Mouse (Mus musculus): Measurements from ENCODE around the gene Ncaph2. TPM values are rescaled to one million over a fixed set of nuclear protein-coding genes. Genes with fewer than 3 reads are reported as not detected.

Gene Ncaph2
- polyA plus RNA-seq, 1 experiment from 2014 or later: 208 TPM

DNA sequence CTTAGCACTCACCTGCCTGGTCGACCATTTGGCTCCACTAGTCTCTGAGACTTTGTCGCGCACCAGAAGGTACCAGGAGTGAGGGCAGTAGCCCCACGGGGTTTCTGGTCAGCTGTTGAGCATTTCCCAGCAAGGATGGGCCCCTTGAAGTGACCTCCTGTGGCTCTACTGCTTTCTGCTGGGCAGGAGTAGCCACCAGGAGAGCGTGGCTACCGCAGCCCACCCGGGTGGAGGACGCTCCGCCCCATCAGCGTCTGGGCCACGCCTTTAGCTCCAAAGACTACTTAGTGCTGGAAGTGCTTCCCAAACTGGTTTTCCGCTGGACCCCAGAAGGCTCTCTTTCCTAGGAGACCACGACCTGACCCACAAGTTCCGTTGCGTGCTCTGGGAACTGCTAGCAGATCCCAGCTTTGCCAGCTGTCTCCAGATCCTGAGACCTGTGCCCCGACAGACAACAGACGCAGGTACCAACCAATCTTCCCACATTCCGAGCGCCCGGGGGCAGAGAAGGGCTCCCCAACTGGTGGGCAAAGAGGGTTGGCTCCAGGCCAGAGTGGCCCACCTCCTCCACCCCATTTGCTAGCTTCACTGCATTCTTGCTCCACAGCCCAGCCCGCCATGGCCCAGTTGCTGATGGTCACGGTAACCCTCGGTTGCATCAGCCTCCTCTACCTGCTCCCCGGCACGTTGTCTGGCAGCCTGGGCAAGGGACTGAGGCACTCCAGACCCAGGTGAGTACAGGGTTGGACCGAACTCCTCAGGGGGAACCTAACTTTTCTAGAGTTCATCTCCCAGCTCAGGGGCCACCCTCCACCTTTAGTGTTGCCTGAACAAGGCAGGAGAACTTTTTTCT lies 32.6 kb upstream of the Ncaph2 start, which contains the start of gene Adm2:
Gene Adm2, plus strand, starts transcription at position 51 of the 853 bp plus-strand sequence.
- no peaks in the 10 kb centered on the region for H3K9me3 ChIP-seq
- H3K27me3 ChIP-seq (ENCODE audit: poor library complexity, severe bottlenecking): peaks cover 34% of the 10 kb centered on the region
- DNase-seq (ENCODE audit: extremely low spot score, low spot score): no peak
- H3K27ac ChIP-seq: peak within 1 kb of the TSS; percentile 63
- peaks cover 11% of the 10 kb centered on the region for H3K4me1 ChIP-seq
- no peaks in the 10 kb centered on the region for H3K36me3 ChIP-seq (replicated peaks)
- 6% methylated on average over 26 of the region's 26 CpGs for WGBS
- peak within 1 kb of the TSS; percentile 39 for H3K4me3 ChIP-seq

DNA sequence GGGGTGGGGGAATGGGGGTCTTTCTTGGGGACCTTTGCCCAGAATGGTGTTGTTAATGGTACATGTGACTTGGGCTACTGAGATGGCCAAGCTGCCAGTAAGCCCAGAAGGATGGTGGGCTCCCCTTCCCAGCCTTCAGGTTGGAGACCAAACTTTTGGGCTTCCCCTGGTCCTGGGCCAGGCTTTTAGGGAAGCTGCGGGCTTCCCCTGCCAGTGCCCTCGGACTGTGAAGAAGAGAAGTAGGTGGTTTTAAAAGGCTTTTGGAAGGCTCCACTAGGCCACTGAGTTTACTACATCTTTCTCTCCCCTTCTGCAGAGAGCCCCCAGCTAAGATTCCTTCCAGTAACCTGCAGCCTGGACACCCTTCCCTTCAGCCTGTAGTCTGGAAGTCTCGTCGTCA lies 31.9 kb upstream of the Ncaph2 start:
- Histone ChIP-seq H3K9me3 (no peaks in the 10 kb centered on the region), H3K36me3 (replicated peaks) (no peaks in the 10 kb centered on the region), H3K4me1 (peaks cover 11% of the 10 kb centered on the region), H3K27ac (no peak overlapping the region), H3K27me3 (ENCODE audit: poor library complexity, severe bottlenecking) (peaks cover 34% of the 10 kb centered on the region), H3K4me3 (0 out of 2 replicates have a peak overlapping the region, but pooled peaks have one; percentile 39)
- 95% methylated on average over 4 of the region's 4 CpGs for WGBS
- no peak for DNase-seq (ENCODE audit: extremely low spot score, low spot score)

- Histone ChIP-seq H3K36me3 (replicated peaks) (no peaks in the 10 kb centered on the region), H3K27ac (no peak overlapping the region), H3K4me3 (no peak overlapping the region), H3K27me3 (ENCODE audit: poor library complexity, severe bottlenecking) (peaks cover 27% of the 10 kb centered on the region), H3K4me1 (peaks cover 11% of the 10 kb centered on the region), H3K9me3 (no peaks in the 10 kb centered on the region)
- no peak for DNase-seq (ENCODE audit: extremely low spot score, low spot score)
- 69% methylated on average over 5 of the region's 5 CpGs for WGBS
These were observed 29.1 kb upstream of the Ncaph2 start for GRCm38 (mm10) chr15:89326441-89326840.

DNA sequence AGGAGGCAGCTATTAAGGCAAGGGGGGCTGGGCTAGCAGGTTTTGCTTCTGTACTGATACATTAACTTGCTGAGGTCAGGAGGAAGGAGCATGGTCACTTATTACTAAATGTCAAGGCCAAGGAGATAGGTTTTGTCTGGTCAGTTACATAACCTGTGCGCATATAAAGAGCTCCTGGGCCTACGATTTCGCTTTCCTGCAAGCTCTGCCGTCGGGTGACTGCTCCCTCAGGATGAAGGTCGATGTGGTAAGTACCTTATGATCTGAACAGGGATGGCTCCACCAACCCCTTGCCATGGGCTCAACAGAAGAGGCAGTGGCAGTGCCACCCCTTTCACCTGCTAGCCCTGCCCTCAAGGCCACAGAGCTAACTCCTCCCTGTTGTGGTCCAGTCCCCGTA lies 21.2 kb upstream of the Ncaph2 start, which contains the start of gene Miox:
Gene Miox, plus strand, starts transcription at position 128 of the 400 bp plus-strand sequence.
- WGBS: 93% methylated on average over 7 of the region's 7 CpGs
- H3K4me1 ChIP-seq: no peaks in the 10 kb centered on the region
- H3K27me3 ChIP-seq (ENCODE audit: poor library complexity, severe bottlenecking): no peaks in the 10 kb centered on the region
- H3K9me3 ChIP-seq: no peaks in the 10 kb centered on the region
- H3K4me3 ChIP-seq: no peak within 1 kb of the TSS
- no peak for DNase-seq (ENCODE audit: extremely low spot score, low spot score)
- no peaks in the 10 kb centered on the region for H3K36me3 ChIP-seq (replicated peaks)
- no peak within 1 kb of the TSS for H3K27ac ChIP-seq

DNA sequence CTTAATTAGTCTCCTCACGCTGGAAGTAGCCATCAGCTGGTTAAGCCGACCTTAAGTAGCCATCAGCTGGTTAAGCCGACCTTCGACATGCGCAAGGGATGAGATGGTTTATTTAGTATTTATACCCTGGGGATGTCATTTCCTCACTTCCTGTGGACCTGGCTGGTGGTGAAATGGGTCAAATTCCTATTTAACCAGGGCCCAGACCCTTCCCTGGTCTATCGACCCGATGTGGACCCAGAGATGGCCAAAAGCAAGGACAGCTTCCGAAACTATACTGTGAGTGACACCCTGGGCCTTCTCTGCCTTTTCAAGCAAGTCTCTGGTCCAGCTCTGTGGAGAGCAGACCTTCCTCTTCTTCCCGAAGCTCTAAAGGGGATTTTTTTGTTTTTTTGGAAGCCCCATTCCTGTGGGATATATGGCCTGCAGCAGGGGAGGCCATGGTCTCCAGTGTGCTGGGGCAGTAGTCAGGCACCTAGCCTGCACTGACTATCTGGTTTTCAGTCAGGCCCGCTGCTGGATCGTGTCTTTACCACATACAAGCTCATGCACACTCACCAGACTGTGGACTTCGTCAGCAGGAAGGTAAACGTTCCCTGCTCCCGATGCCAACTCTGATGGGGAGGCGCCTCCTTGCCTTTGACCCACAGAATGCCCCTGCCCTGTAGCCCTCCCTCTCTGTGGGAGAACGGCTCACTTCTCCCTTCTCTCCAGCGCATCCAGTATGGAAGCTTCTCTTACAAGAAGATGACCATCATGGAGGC lies 20.6 kb upstream of the Ncaph2 start:
- no peak for DNase-seq (ENCODE audit: extremely low spot score, low spot score)
- Histone ChIP-seq H3K27me3 (ENCODE audit: poor library complexity, severe bottlenecking) (no peaks in the 10 kb centered on the region), H3K4me1 (no peaks in the 10 kb centered on the region), H3K4me3 (no peak overlapping the region), H3K27ac (no peak overlapping the region), H3K9me3 (no peaks in the 10 kb centered on the region), H3K36me3 (replicated peaks) (no peaks in the 10 kb centered on the region)
- 88% methylated on average over 17 of the region's 17 CpGs for WGBS

- Histone ChIP-seq H3K4me1 (no peaks in the 10 kb centered on the region), H3K27ac (no peak overlapping the region), H3K9me3 (no peaks in the 10 kb centered on the region), H3K36me3 (replicated peaks) (no peaks in the 10 kb centered on the region), H3K4me3 (no peak overlapping the region), H3K27me3 (ENCODE audit: poor library complexity, severe bottlenecking) (no peaks in the 10 kb centered on the region)
- WGBS: 87% methylated on average over 14 of the region's 14 CpGs
- no peak for DNase-seq (ENCODE audit: extremely low spot score, low spot score)
These were observed 19.1 kb upstream of the Ncaph2 start for GRCm38 (mm10) chr15:89336422-89336821.

DNA sequence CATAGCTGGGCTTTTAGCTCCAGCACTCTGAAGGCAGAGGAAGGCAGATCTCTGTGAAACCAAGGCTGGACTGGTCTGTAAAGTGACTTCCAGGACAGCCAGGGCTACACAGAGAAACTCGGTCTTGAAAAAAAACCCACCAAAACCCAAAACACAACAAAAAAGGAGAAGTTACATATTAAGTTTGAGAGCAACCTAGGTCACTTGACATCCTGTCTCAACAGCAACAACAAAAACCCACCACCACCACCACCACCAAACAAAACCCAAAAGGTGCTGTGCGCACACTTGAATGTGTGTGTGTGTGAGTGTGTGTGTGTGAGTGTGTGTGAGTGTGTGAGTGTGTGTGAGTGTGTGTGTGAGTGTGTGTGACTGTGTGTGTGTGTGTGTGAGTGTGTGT lies 15.8 kb upstream of the Ncaph2 start:
- Histone ChIP-seq H3K9me3 (no peaks in the 10 kb centered on the region), H3K27me3 (ENCODE audit: poor library complexity, severe bottlenecking) (no peaks in the 10 kb centered on the region), H3K4me1 (no peaks in the 10 kb centered on the region), H3K27ac (no peak overlapping the region), H3K4me3 (no peak overlapping the region), H3K36me3 (replicated peaks) (no peaks in the 10 kb centered on the region)
- DNase-seq (ENCODE audit: extremely low spot score, low spot score): no peak
- 92% methylated on average over 2 of the region's 2 CpGs for WGBS

- Histone ChIP-seq H3K9me3 (no peaks in the 10 kb centered on the region), H3K4me3 (no peak overlapping the region), H3K27me3 (ENCODE audit: poor library complexity, severe bottlenecking) (no peaks in the 10 kb centered on the region), H3K27ac (no peak overlapping the region), H3K4me1 (no peaks in the 10 kb centered on the region), H3K36me3 (replicated peaks) (no peaks in the 10 kb centered on the region)
- 87% methylated on average over 3 of the region's 3 CpGs for WGBS
- DNase-seq (ENCODE audit: extremely low spot score, low spot score): no peak
These were observed 15.4 kb upstream of the Ncaph2 start for GRCm38 (mm10) chr15:89340136-89340535.

DNA sequence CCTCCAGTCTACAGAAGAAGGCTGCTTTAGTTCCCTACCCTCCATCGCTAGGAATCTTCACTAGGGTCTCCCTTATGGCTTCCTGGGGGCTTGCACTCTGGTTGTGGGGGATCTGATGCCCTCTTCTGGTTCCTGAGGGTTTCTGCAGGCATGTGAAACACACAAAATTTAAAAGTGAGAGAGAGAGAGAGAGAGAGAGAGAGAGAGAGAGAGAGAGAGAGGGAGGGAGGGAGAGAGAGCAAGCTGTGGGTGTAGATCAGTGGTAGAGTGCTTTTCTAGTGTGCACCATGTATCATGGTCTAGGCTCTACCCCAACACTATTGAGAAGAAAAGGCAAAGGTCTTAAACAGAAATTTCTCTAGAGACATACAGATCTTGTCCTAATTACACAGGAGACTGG lies 13.8 kb upstream of the Ncaph2 start:
- H3K4me1 ChIP-seq: no peaks in the 10 kb centered on the region
- WGBS: 51% methylated on average over 1 of the region's 1 CpGs

GRCm38 (mm10) chr15:89343325-89343724 lies 12.2 kb upstream of the Ncaph2 start:
- Histone ChIP-seq H3K36me3 (replicated peaks) (no peaks in the 10 kb centered on the region), H3K27me3 (ENCODE audit: poor library complexity, severe bottlenecking) (no peaks in the 10 kb centered on the region), H3K9me3 (no peaks in the 10 kb centered on the region), H3K4me3 (no peak overlapping the region), H3K4me1 (no peaks in the 10 kb centered on the region), H3K27ac (no peak overlapping the region)
- WGBS: 93% methylated on average over 3 of the region's 3 CpGs
- no peak for DNase-seq (ENCODE audit: extremely low spot score, low spot score)

More for the DNA sequence above, 13.8 kb upstream of the Ncaph2 start:
- no peak for DNase-seq (ENCODE audit: extremely low spot score, low spot score)
- H3K4me3 ChIP-seq: no peak overlapping the region
- no peaks in the 10 kb centered on the region for H3K9me3 ChIP-seq
- no peaks in the 10 kb centered on the region for H3K27me3 ChIP-seq (ENCODE audit: poor library complexity, severe bottlenecking)
- no peak overlapping the region for H3K27ac ChIP-seq
- no peaks in the 10 kb centered on the region for H3K36me3 ChIP-seq (replicated peaks)

DNA sequence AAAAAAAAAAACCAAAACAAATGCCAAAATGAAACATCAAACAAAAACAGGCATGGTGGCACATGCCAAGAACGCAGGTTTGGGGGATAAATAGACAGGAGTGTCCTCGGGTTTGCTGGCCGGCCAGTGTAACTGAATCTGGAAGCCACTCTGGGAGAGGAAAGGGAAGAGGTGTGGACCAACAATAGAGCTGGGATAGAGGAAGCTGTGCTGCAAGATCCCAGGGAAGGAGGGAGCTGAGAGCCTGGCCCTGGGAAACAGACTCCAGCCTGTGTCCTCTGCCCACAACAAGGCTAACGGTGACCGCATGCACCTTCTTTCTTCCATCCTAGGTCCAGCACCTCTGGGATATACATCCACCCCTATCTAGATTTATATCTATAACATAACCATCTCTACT lies 5.1 kb upstream of the Ncaph2 start:
- no peak overlapping the region for H3K27ac ChIP-seq
- H3K9me3 ChIP-seq: no peaks in the 10 kb centered on the region
- no peak overlapping the region for H3K4me3 ChIP-seq
- 91% methylated on average over 5 of the region's 5 CpGs for WGBS
- no peaks in the 10 kb centered on the region for H3K27me3 ChIP-seq (ENCODE audit: poor library complexity, severe bottlenecking)
- DNase-seq (ENCODE audit: extremely low spot score, low spot score): no peak
- H3K4me1 ChIP-seq: peaks cover 18% of the 10 kb centered on the region
- H3K36me3 ChIP-seq (replicated peaks): peaks cover 49% of the 10 kb centered on the region

- Histone ChIP-seq H3K4me1 (peaks cover 18% of the 10 kb centered on the region), H3K9me3 (no peaks in the 10 kb centered on the region), H3K27me3 (ENCODE audit: poor library complexity, severe bottlenecking) (no peaks in the 10 kb centered on the region), H3K36me3 (replicated peaks) (peaks cover 49% of the 10 kb centered on the region), H3K4me3 (no peak overlapping the region), H3K27ac (no peak overlapping the region)
- no peak for DNase-seq (ENCODE audit: extremely low spot score, low spot score)
- 90% methylated on average over 15 of the region's 15 CpGs for WGBS
These were observed 4.2 kb upstream of the Ncaph2 start for GRCm38 (mm10) chr15:89351302-89351701.

GRCm38 (mm10) chr15:89352054-89352453 lies 3.5 kb upstream of the Ncaph2 start:
- Histone ChIP-seq H3K9me3 (no peaks in the 10 kb centered on the region), H3K36me3 (replicated peaks) (peaks cover 49% of the 10 kb centered on the region), H3K27ac (no peak overlapping the region), H3K27me3 (ENCODE audit: poor library complexity, severe bottlenecking) (no peaks in the 10 kb centered on the region), H3K4me3 (no peak overlapping the region), H3K4me1 (peaks cover 22% of the 10 kb centered on the region)
- no peak for DNase-seq (ENCODE audit: extremely low spot score, low spot score)
- WGBS: 97% methylated on average over 14 of the region's 14 CpGs

Data from forebrain, embryonic 10.5 days (tissue).